Mouse (Mus musculus): ENCODE measurements at regions not wholly inside any gene's neighbourhood (a gene's known extent, or its start where the extent isn't known, plus 50 kb on each side); places are given as distances from the start of the nearest gene placed in this dataset.

GRCm38 (mm10) chr17:9776286-9777016 lies 106.9 kb upstream of the Pabpc6 start:
- intact Hi-C loops (cut with DNase I), result no loop called here
- no peak for DNase-seq

- DNase-seq, result peak in 1 of 2 experiments; percentile 40
- intact Hi-C loops (cut with DNase I), result no loop called here
Measured at GRCm38 (mm10) chr17:9775668-9776151, 106.2 kb upstream of the Pabpc6 start.

GRCm38 (mm10) chr17:9774740-9775629 lies 105.5 kb upstream of the Pabpc6 start:
- no peak for DNase-seq
- intact Hi-C loops (cut with DNase I), result loop anchor here (5.0 kb wide), 1 partner anchor 262 kb away; no protein-coding TSS in a partner anchor

- no peak for DNase-seq
- intact Hi-C loops (cut with DNase I), result loop anchor here (5.0 kb wide), 1 partner anchor 264 kb away; no protein-coding TSS in a partner anchor
Measured at GRCm38 (mm10) chr17:9773744-9774143, 104.2 kb upstream of the Pabpc6 start.

- intact Hi-C loops (cut with DNase I), result no loop called here
- peak in 1 of 2 experiments; percentile 56 for DNase-seq
Measured at GRCm38 (mm10) chr17:9768275-9768674, 98.8 kb upstream of the Pabpc6 start.

- intact Hi-C loops (cut with DNase I), result no loop called here
- no peak for DNase-seq
Measured at GRCm38 (mm10) chr17:9765680-9766250, 96.2 kb upstream of the Pabpc6 start.

GRCm38 (mm10) chr17:9764701-9765359 lies 95.3 kb upstream of the Pabpc6 start:
- intact Hi-C loops (cut with DNase I), result no loop called here

GRCm38 (mm10) chr17:9764041-9764606 lies 94.6 kb upstream of the Pabpc6 start:
- DNase-seq, result no peak
- intact Hi-C loops (cut with DNase I), result no loop called here

More at GRCm38 (mm10) chr17:9764701-9765359, 95.3 kb upstream of the Pabpc6 start:
- peak; percentile 42 to 43 for DNase-seq

- intact Hi-C loops (cut with DNase I), result no loop called here
- DNase-seq, result no peak
Measured at GRCm38 (mm10) chr17:9763110-9763509, 93.6 kb upstream of the Pabpc6 start.

- no peak for DNase-seq
- intact Hi-C loops (cut with DNase I), result no loop called here
Measured at GRCm38 (mm10) chr17:9762436-9762835, 92.9 kb upstream of the Pabpc6 start.

- no peak for DNase-seq
- intact Hi-C loops (cut with DNase I), result no loop called here
Measured at GRCm38 (mm10) chr17:9760706-9761059, 91.2 kb upstream of the Pabpc6 start.

GRCm38 (mm10) chr17:9760026-9760705 lies 90.6 kb upstream of the Pabpc6 start:
- intact Hi-C loops (cut with DNase I), result no loop called here
- DNase-seq, result no peak

- intact Hi-C loops (cut with DNase I), result loop anchor here (2.0 to 10.0 kb wide), 8 partner anchors 135 to 1305 kb away; no protein-coding TSS in a partner anchor
- peak; percentile 71 to 74 for DNase-seq
Measured at GRCm38 (mm10) chr17:9759421-9759852, 89.9 kb upstream of the Pabpc6 start.

GRCm38 (mm10) chr17:9757725-9758251 lies 88.3 kb upstream of the Pabpc6 start:
- DNase-seq, result no peak
- intact Hi-C loops (cut with DNase I), result loop anchor here (2.0 to 10.0 kb wide), 10 partner anchors 137 to 1307 kb away; no protein-coding TSS in a partner anchor

GRCm38 (mm10) chr17:9756675-9757074 lies 87.2 kb upstream of the Pabpc6 start:
- intact Hi-C loops (cut with DNase I), result loop anchor here (2.0 to 10.0 kb wide), 8 partner anchors 282 to 1308 kb away; no protein-coding TSS in a partner anchor
- DNase-seq, result peak; percentile 62 to 67

- peak; percentile 78 to 86 for DNase-seq
- intact Hi-C loops (cut with DNase I), result loop anchor here (2.0 to 10.0 kb wide), 8 partner anchors 283 to 1309 kb away; no protein-coding TSS in a partner anchor
Measured at GRCm38 (mm10) chr17:9756196-9756595, 86.7 kb upstream of the Pabpc6 start.

- DNase-seq, result no peak
- intact Hi-C loops (cut with DNase I), result loop anchor here (2.0 to 10.0 kb wide), 7 partner anchors 322 to 1309 kb away; no protein-coding TSS in a partner anchor
Measured at GRCm38 (mm10) chr17:9755576-9755975, 86.1 kb upstream of the Pabpc6 start.

- intact Hi-C loops (cut with DNase I), result loop anchor here (2.0 to 10.0 kb wide), 7 partner anchors 322 to 1310 kb away; no protein-coding TSS in a partner anchor
- DNase-seq, result no peak
Measured at GRCm38 (mm10) chr17:9754884-9755405, 85.4 kb upstream of the Pabpc6 start.

Data from heart, postnatal 14 days (tissue).